Mouse (Mus musculus): ENCODE measurements at regions not wholly inside any gene's neighbourhood (a gene's known extent, or its start where the extent isn't known, plus 50 kb on each side); places are given as distances from the start of the nearest gene placed in this dataset.

DNA sequence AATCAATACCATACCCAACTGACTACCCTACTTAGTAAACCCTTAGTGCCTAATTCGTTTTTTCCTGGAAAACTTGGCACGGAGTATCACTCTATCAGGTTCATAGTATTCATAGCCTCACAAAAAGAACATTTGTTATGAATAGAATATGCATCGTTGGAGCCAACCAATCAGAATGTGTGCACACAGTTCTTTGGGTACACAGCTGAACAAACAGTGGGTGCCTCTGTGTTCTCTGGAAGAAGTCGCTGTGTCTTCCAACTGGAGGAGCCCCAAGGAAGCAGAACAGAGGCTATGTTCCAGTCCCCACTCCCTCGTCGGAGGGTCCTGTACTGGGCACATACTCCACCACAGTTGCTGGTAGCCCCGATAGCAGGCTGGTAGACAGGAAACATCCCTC, 129.2 kb upstream of the Cpeb2 start:
- 77% methylated on average over 7 of the region's 7 CpGs for WGBS
- H3K9ac ChIP-seq (replicated peaks; ENCODE audit: low read length, poor library complexity, severe bottlenecking), result no peak overlapping the region
- H3K4me3 ChIP-seq (ENCODE audit: low read depth, low read length), result no peak overlapping the region
- H3K4me2 ChIP-seq (ENCODE audit: low read depth, low read length, poor library complexity, severe bottlenecking), result no peak overlapping the region
- H3K9me3 ChIP-seq (ENCODE audit: low read length), result no peaks in the 10 kb centered on the region
- H3K36me3 ChIP-seq (ENCODE audit: insufficient read depth, low read length), result no peaks in the 10 kb centered on the region
- no peak for TF ChIP-seq CTCF (IDR thresholded peaks at IDR 0.05)
- no peaks in the 10 kb centered on the region for H3K27me3 ChIP-seq (ENCODE audit: insufficient read depth, low read length)
- H3K27ac ChIP-seq (ENCODE audit: low read depth, low read length), result no peak overlapping the region
- DNase-seq (ENCODE audit: low spot score) (peak; percentile 46), ATAC-seq (ENCODE audit: low FRiP score) (0 out of 2 replicates have a peak, but pooled peaks have one; percentile 20)
- H3K4me1 ChIP-seq (ENCODE audit: insufficient read depth, low read length), result peaks cover 2% of the 10 kb centered on the region; the same call in 1 of the 2 replicates

DNA sequence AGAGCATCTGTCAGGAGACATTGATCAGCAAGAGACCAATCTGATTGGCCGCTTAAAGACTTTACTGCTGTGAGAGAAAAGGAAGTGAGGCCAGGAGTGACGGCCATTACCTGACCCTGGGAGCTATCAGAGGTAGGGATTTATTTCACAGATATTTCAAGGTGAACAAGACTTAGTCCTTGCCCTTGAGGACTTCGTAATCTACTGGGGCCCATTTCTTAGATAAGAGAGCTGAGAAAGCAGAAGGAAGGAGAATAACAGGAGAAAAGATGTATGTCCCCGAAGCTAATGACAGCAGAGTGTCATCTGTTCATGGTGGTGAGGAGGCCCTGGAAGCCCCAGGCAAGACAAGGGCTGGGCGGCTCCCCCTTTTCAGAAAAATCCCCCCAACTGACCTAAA, 127.4 kb upstream of the Cpeb2 start:
- peaks cover 2% of the 10 kb centered on the region; the same call in 1 of the 2 replicates for H3K4me1 ChIP-seq (ENCODE audit: insufficient read depth, low read length)
- DNase-seq (ENCODE audit: low spot score), result no peak
- no peak overlapping the region for H3K4me2 ChIP-seq (ENCODE audit: low read depth, low read length, poor library complexity, severe bottlenecking)
- H3K9ac ChIP-seq (replicated peaks; ENCODE audit: low read length, poor library complexity, severe bottlenecking), result no peak overlapping the region
- no peaks in the 10 kb centered on the region for H3K9me3 ChIP-seq (ENCODE audit: low read length)
- H3K27ac ChIP-seq (ENCODE audit: low read depth, low read length), result no peak overlapping the region
- 89% methylated on average over 5 of the region's 5 CpGs for WGBS
- ATAC-seq (ENCODE audit: low FRiP score), result no peak
- no peaks in the 10 kb centered on the region for H3K27me3 ChIP-seq (ENCODE audit: insufficient read depth, low read length)
- no peaks in the 10 kb centered on the region for H3K36me3 ChIP-seq (ENCODE audit: insufficient read depth, low read length)
- no peak for TF ChIP-seq CTCF (IDR thresholded peaks at IDR 0.05)
- H3K4me3 ChIP-seq (ENCODE audit: low read depth, low read length), result no peak overlapping the region

GRCm38 (mm10) chr5:43107436-43108259, 125.3 kb upstream of the Cpeb2 start:
- ATAC-seq (ENCODE audit: low FRiP score) (peak; percentile 44; the same call in 1 of the 2 replicates), DNase-seq (ENCODE audit: low spot score) (peak; percentile 36)
- Histone ChIP-seq H3K36me3 (ENCODE audit: insufficient read depth, low read length) (no peaks in the 10 kb centered on the region), H3K4me1 (ENCODE audit: insufficient read depth, low read length) (peaks cover 2% of the 10 kb centered on the region; the same call in 1 of the 2 replicates), H3K4me3 (ENCODE audit: low read depth, low read length) (no peak overlapping the region), H3K9ac (replicated peaks; ENCODE audit: low read length, poor library complexity, severe bottlenecking) (no peak overlapping the region), H3K9me3 (ENCODE audit: low read length) (no peaks in the 10 kb centered on the region), H3K27ac (ENCODE audit: low read depth, low read length) (no peak overlapping the region), H3K4me2 (ENCODE audit: low read depth, low read length, poor library complexity, severe bottlenecking) (no peak overlapping the region), H3K27me3 (ENCODE audit: insufficient read depth, low read length) (no peaks in the 10 kb centered on the region)
- no peak for TF ChIP-seq CTCF (IDR thresholded peaks at IDR 0.05)
- 65% methylated on average over 9 of the region's 9 CpGs for WGBS

GRCm38 (mm10) chr5:43108260-43108589, 124.7 kb upstream of the Cpeb2 start:
- no peak for TF ChIP-seq CTCF (IDR thresholded peaks at IDR 0.05)
- Histone ChIP-seq H3K27me3 (ENCODE audit: insufficient read depth, low read length) (no peaks in the 10 kb centered on the region), H3K4me1 (ENCODE audit: insufficient read depth, low read length) (no peaks in the 10 kb centered on the region), H3K9me3 (ENCODE audit: low read length) (no peaks in the 10 kb centered on the region), H3K36me3 (ENCODE audit: insufficient read depth, low read length) (no peaks in the 10 kb centered on the region), H3K4me3 (ENCODE audit: low read depth, low read length) (no peak overlapping the region), H3K9ac (replicated peaks; ENCODE audit: low read length, poor library complexity, severe bottlenecking) (no peak overlapping the region), H3K27ac (ENCODE audit: low read depth, low read length) (no peak overlapping the region), H3K4me2 (ENCODE audit: low read depth, low read length, poor library complexity, severe bottlenecking) (no peak overlapping the region)
- 52% methylated on average over 2 of the region's 2 CpGs for WGBS
- ATAC-seq (ENCODE audit: low FRiP score) (no peak), DNase-seq (ENCODE audit: low spot score) (peak; percentile 48)

GRCm38 (mm10) chr5:43110122-43110521, 122.8 kb upstream of the Cpeb2 start:
- WGBS, result 78% methylated on average over 5 of the region's 5 CpGs
- H3K4me1 ChIP-seq (ENCODE audit: insufficient read depth, low read length), result no peaks in the 10 kb centered on the region
- no peak for ATAC-seq (ENCODE audit: low FRiP score)
- H3K36me3 ChIP-seq (ENCODE audit: insufficient read depth, low read length), result no peaks in the 10 kb centered on the region
- H3K27ac ChIP-seq (ENCODE audit: low read depth, low read length), result no peak overlapping the region
- H3K9ac ChIP-seq (replicated peaks; ENCODE audit: low read length, poor library complexity, severe bottlenecking), result no peak overlapping the region
- TF ChIP-seq CTCF (IDR thresholded peaks at IDR 0.05), result no peak
- no peak for DNase-seq (ENCODE audit: low spot score)
- no peaks in the 10 kb centered on the region for H3K27me3 ChIP-seq (ENCODE audit: insufficient read depth, low read length)
- no peaks in the 10 kb centered on the region for H3K9me3 ChIP-seq (ENCODE audit: low read length)
- H3K4me2 ChIP-seq (ENCODE audit: low read depth, low read length, poor library complexity, severe bottlenecking), result no peak overlapping the region
- H3K4me3 ChIP-seq (ENCODE audit: low read depth, low read length), result no peak overlapping the region

GRCm38 (mm10) chr5:43111740-43112139, 121.2 kb upstream of the Cpeb2 start:
- no peak for ATAC-seq (ENCODE audit: low FRiP score)
- Histone ChIP-seq H3K4me3 (ENCODE audit: low read depth, low read length) (no peak overlapping the region), H3K27me3 (ENCODE audit: insufficient read depth, low read length) (no peaks in the 10 kb centered on the region), H3K4me2 (ENCODE audit: low read depth, low read length, poor library complexity, severe bottlenecking) (no peak overlapping the region), H3K9ac (replicated peaks; ENCODE audit: low read length, poor library complexity, severe bottlenecking) (no peak overlapping the region), H3K4me1 (ENCODE audit: insufficient read depth, low read length) (no peaks in the 10 kb centered on the region), H3K9me3 (ENCODE audit: low read length) (no peaks in the 10 kb centered on the region), H3K36me3 (ENCODE audit: insufficient read depth, low read length) (no peaks in the 10 kb centered on the region), H3K27ac (ENCODE audit: low read depth, low read length) (no peak overlapping the region)
- WGBS, result 74% methylated on average over 2 of the region's 2 CpGs
- no peak for DNase-seq (ENCODE audit: low spot score)
- TF ChIP-seq CTCF (IDR thresholded peaks at IDR 0.05), result no peak

All from midbrain, postnatal 0 days (tissue).